In genomic region chr3:82175501-82175900, GRCm38 (mm10) we compare ENCODE assay signal across 16 mouse cellular contexts.
"Had no signal": no experiment of that assay in that cellular context is flagged by ENCODE, and none has a peak within 500 bp of the region (broad histone marks: within the 10 kb centered on the region; RNA-seq: fewer than 3 reads in every experiment).

No protein-coding gene starts in this region.

- H3K4me3 ChIP-seq: hindbrain, embryonic 15.5 days; layer of hippocampus, adult 2 months; liver, embryonic 12.5 days; liver, embryonic 15.5 days; stomach, embryonic 15.5 days had no signal

- H3K4me1 ChIP-seq: hindbrain, embryonic 15.5 days; liver, embryonic 12.5 days; liver, embryonic 15.5 days; stomach, embryonic 15.5 days had no signal

- H3K36me3 ChIP-seq: hindbrain, embryonic 15.5 days; liver, embryonic 12.5 days; liver, embryonic 15.5 days; stomach, embryonic 15.5 days had no signal

- H3K9me3 ChIP-seq: hindbrain, embryonic 15.5 days; liver, embryonic 12.5 days; liver, embryonic 15.5 days; stomach, embryonic 15.5 days had no signal

- DNase-seq: kidney, adult 8-10 months; kidney, postnatal 25 days; layer of hippocampus, adult 9-11 months; lung, adult 18-20 months; lung, postnatal 4 days; midbrain, embryonic 14.5 days; right cerebral cortex, postnatal 25 days; spleen, adult 18-20 months; thymus, postnatal 25 days had no signal

- H3K4me2 ChIP-seq: hindbrain, embryonic 15.5 days; liver, embryonic 12.5 days; liver, embryonic 15.5 days; midbrain, embryonic 11.5 days; stomach, embryonic 15.5 days had no signal

- H3K27me3 ChIP-seq: hindbrain, embryonic 15.5 days; liver, embryonic 12.5 days; liver, embryonic 15.5 days; stomach, embryonic 15.5 days had no signal

- H3K27ac ChIP-seq: hindbrain, embryonic 15.5 days; layer of hippocampus, adult 2 months; liver, embryonic 12.5 days; liver, embryonic 15.5 days; stomach, embryonic 15.5 days had no signal

- H3K9ac ChIP-seq: hindbrain, embryonic 15.5 days; liver, embryonic 12.5 days; liver, embryonic 15.5 days; stomach, embryonic 15.5 days had no signal

- ATAC-seq: intestine, postnatal 0 days; liver, embryonic 12.5 days had no signal
